Mouse (Mus musculus) heart, postnatal 25 days (tissue): Measurements from ENCODE around the gene Ocel1. TPM values are rescaled to one million over a fixed set of nuclear protein-coding genes. Genes with fewer than 3 reads are reported as not detected.

Experiments
- DNase-seq: peaks from one replicate; pipeline ENCODE4 v3.0.0; 2022; ENCODE audit warnings: low spot score
- intact Hi-C: fragments of 180-260 bp; cut with DNase I; formaldehyde crosslinking; loops from one replicate; pipeline ENCODE4 v1.15.1; 2025
- total RNA-seq, 2 experiments: library from RNA; stranded (reverse); gene quantifications; 2 replicates each; pipeline ENCODE4 v1.2.3; 2021

Gene Ocel1
- total RNA-seq, 2 experiments from 2014 or later: 13.2 to 14.3 TPM

- intact Hi-C loops: no loop called here
- DNase-seq: no peak
These were observed 5.4 kb downstream of the Ocel1 start for GRCm38 (mm10) chr8:71376423-71377030.

GRCm38 (mm10) chr8:71379008-71379407 lies 7.9 kb downstream of the Ocel1 start:
- intact Hi-C loops: loop anchor here (1.0 to 2.0 kb wide), 2 partner anchors 24 to 83 kb away; no protein-coding TSS in a partner anchor
- DNase-seq: no peak

GRCm38 (mm10) chr8:71379512-71380075 lies 8.5 kb downstream of the Ocel1 start:
- intact Hi-C loops: loop anchor here (1.0 to 2.0 kb wide), 2 partner anchors 23 to 83 kb away; no protein-coding TSS in a partner anchor

GRCm38 (mm10) chr8:71380178-71381171 lies 9.4 kb downstream of the Ocel1 start:
- intact Hi-C loops: no loop called here
- no peak for DNase-seq

More at GRCm38 (mm10) chr8:71379512-71380075, 8.5 kb downstream of the Ocel1 start:
- DNase-seq: no peak

- intact Hi-C loops: no loop called here
- peak; percentile 79 for DNase-seq
These were observed 10.4 kb downstream of the Ocel1 start, which contains the start of gene Nr2f6 for GRCm38 (mm10) chr8:71381421-71381970. Nr2f6 (minus strand) TSS chr8:71381960.

- no peak for DNase-seq
- intact Hi-C loops: no loop called here
These were observed 11.2 kb downstream of the Ocel1 start for GRCm38 (mm10) chr8:71381971-71382961.

- no peak for DNase-seq
- intact Hi-C loops: no loop called here
These were observed 12.3 kb downstream of the Ocel1 start for GRCm38 (mm10) chr8:71383396-71383795.

GRCm38 (mm10) chr8:71383860-71384259 lies 12.8 kb downstream of the Ocel1 start:
- no peak for DNase-seq
- intact Hi-C loops: no loop called here

GRCm38 (mm10) chr8:71385212-71385835 lies 14.2 kb downstream of the Ocel1 start:
- no peak for DNase-seq
- intact Hi-C loops: no loop called here

- DNase-seq: no peak
- intact Hi-C loops: no loop called here
These were observed 17.2 kb downstream of the Ocel1 start for GRCm38 (mm10) chr8:71388267-71388666.

GRCm38 (mm10) chr8:71391696-71392095 lies 20.6 kb downstream of the Ocel1 start:
- intact Hi-C loops: no loop called here
- no peak for DNase-seq

- intact Hi-C loops: no loop called here
- DNase-seq: no peak
These were observed 21.3 kb downstream of the Ocel1 start for GRCm38 (mm10) chr8:71392391-71392790.

GRCm38 (mm10) chr8:71392871-71393270 lies 21.8 kb downstream of the Ocel1 start:
- no peak for DNase-seq
- intact Hi-C loops: no loop called here

- no peak for DNase-seq
- intact Hi-C loops: no loop called here
These were observed 23.4 kb downstream of the Ocel1 start for GRCm38 (mm10) chr8:71394481-71394880.

GRCm38 (mm10) chr8:71395071-71395470 lies 24.0 kb downstream of the Ocel1 start:
- intact Hi-C loops: no loop called here
- no peak for DNase-seq

- intact Hi-C loops: no loop called here
- peak; percentile 59 for DNase-seq
These were observed 24.5 kb downstream of the Ocel1 start, which contains the start of gene Ushbp1 for GRCm38 (mm10) chr8:71395629-71396028. Ushbp1 (minus strand) TSS chr8:71395802.

- DNase-seq: peak; percentile 93
These were observed 25.7 kb downstream of the Ocel1 start, which contains the start of gene Babam1 for GRCm38 (mm10) chr8:71396639-71397305. Babam1 (plus strand) TSS chr8:71396861.

GRCm38 (mm10) chr8:71397701-71398100 lies 26.6 kb downstream of the Ocel1 start:
- intact Hi-C loops: no loop called here
- no peak for DNase-seq

More at GRCm38 (mm10) chr8:71396639-71397305, 25.7 kb downstream of the Ocel1 start, which contains the start of gene Babam1:
- intact Hi-C loops: no loop called here
